ENCODE assay signal across 12 mouse cellular contexts in the genomic region with DNA sequence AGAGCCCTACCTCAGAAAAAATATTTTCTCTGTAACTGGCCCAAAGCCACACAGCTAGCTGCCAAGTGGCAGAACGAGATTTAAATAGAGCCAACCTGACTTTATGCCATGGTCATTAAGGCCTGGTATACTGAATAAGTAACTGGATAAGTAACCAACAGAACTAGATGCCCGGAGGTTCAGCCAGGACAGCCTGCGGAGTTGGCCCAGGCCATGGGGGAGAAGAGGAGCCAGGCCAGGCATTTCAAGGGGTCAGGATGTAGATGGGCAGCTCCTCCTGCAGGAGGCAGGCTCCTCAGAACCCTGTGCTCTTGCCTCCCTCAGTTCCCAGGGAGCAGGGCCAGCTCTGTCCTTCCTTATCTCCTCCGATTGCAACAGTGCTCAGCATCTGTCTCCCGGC. TPM values are rescaled to one million over a fixed set of nuclear protein-coding genes. Genes with fewer than 3 reads are reported as not detected.
DNase-seq lines count a peak whose midpoint lies in the region; ATAC-seq and TF ChIP-seq lines count a peak whose summit lies in the region.
"Had no signal": no experiment of that assay in that cellular context is flagged by ENCODE, and none has a peak within 500 bp of the region (broad histone marks: within the 10 kb centered on the region; RNA-seq: fewer than 3 reads in every experiment).

No protein-coding gene starts in this region.

- no peaks in the 10 kb centered on the region for H3K36me3 ChIP-seq in kidney, adult 2 months (ENCODE audit: control insufficient read depth, insufficient read depth, low read length)
- no peaks in the 10 kb centered on the region for H3K36me3 ChIP-seq in kidney, embryonic 15.5 days
- H3K36me3 ChIP-seq: midbrain, embryonic 12.5 days; neural tube, embryonic 15.5 days had no signal

- no peak overlapping the region for H3K4me3 ChIP-seq in kidney, adult 2 months (ENCODE audit: insufficient read depth, low read depth, low read length)
- H3K4me3 ChIP-seq in kidney, embryonic 15.5 days (replicated peaks), result no peak overlapping the region
- H3K4me3 ChIP-seq in gastrocnemius, adult 2 months, result no peak overlapping the region
- H3K4me3 ChIP-seq: midbrain, embryonic 12.5 days; neural tube, embryonic 15.5 days had no signal

- DNase-seq in cerebellum, postnatal 14 days, result peak; percentile 61 to 68
- no peak for DNase-seq in cerebellum, postnatal 4 days (ENCODE audit: low spot score in 2 of 2)
- DNase-seq in kidney, adult 2 months, result peak; percentile 86
- DNase-seq in gastrocnemius, adult 2 months, result peak; percentile 85
- no peak for DNase-seq in thymus, adult 18-20 months
- no peak for DNase-seq in embryo, embryonic 10 days (ENCODE audit: low spot score)
- DNase-seq: lung, adult 2 months; thymus, postnatal 36 days had no signal

- peaks cover 11% of the 10 kb centered on the region for H3K4me1 ChIP-seq in kidney, adult 2 months (ENCODE audit: control insufficient read depth, insufficient read depth, low read length)
- no peaks in the 10 kb centered on the region for H3K4me1 ChIP-seq in kidney, embryonic 15.5 days
- H3K4me1 ChIP-seq: neural tube, embryonic 15.5 days had no signal

- H3K27me3 ChIP-seq in kidney, adult 2 months (replicated peaks; ENCODE audit: control insufficient read depth, insufficient read depth, low read length), result no peaks in the 10 kb centered on the region
- 0 out of 2 replicates have a peak, but pooled peaks cover 10% of the 10 kb centered on the region for H3K27me3 ChIP-seq in kidney, embryonic 15.5 days
- H3K27me3 ChIP-seq: midbrain, embryonic 12.5 days; neural tube, embryonic 15.5 days had no signal

- TF ChIP-seq CTCF in kidney, adult 2 months (conservative IDR thresholded peaks at IDR 0.05; ENCODE audit: insufficient read depth, insufficient read length, low read depth, low read length), result peak; percentile 54; the same call in 1 of the 2 replicates
- TF ChIP-seq CTCF in gastrocnemius, adult 2 months (IDR thresholded peaks at IDR 0.05), result peak; percentile 58

- H3K27ac ChIP-seq in kidney, adult 2 months (ENCODE audit: insufficient read depth, low read depth, low read length), result peak overlapping the region; percentile 53
- no peak overlapping the region for H3K27ac ChIP-seq in kidney, embryonic 15.5 days
- peak overlapping the region; percentile 51 for H3K27ac ChIP-seq in gastrocnemius, adult 2 months
- H3K27ac ChIP-seq: midbrain, embryonic 12.5 days; neural tube, embryonic 15.5 days had no signal

- TF ChIP-seq POLR2A in kidney, adult 2 months (IDR thresholded peaks at IDR 0.05; ENCODE audit: low read depth, low read length), result no peak

- ATAC-seq in kidney, embryonic 15.5 days (replicated peaks; ENCODE audit: low FRiP score), result no peak
- ATAC-seq in megakaryocyte progenitor cell, adult 5-6 weeks (replicated peaks; ENCODE audit: poor library complexity), result peak; percentile 46; the same call in 1 of the 2 replicates

- no peaks in the 10 kb centered on the region for H3K9me3 ChIP-seq in kidney, embryonic 15.5 days (replicated peaks)
- H3K9me3 ChIP-seq: midbrain, embryonic 12.5 days; neural tube, embryonic 15.5 days had no signal

- WGBS in kidney, adult 2 months, result 45% methylated on average over 5 of the region's 5 CpGs
- 87% methylated on average over 5 of the region's 5 CpGs for WGBS in kidney, embryonic 15.5 days

- no peak overlapping the region for H3K9ac ChIP-seq in kidney, embryonic 15.5 days
- H3K9ac ChIP-seq: midbrain, embryonic 12.5 days; neural tube, embryonic 15.5 days had no signal

- intact Hi-C loops in gastrocnemius, adult 2 months (cut with DNase I), result no loop called here

- no peak overlapping the region for H3K4me2 ChIP-seq in kidney, embryonic 15.5 days
- H3K4me2 ChIP-seq: midbrain, embryonic 12.5 days; neural tube, embryonic 15.5 days had no signal

RNA-seq across cellular contexts. Expression of a gene that starts 6.4 kb away (rescaled TPM):
- 37.7 and 52.4 TPM in 2 replicates for polyA plus RNA-seq in kidney, adult 2 months (2012; rRNA removed)
- polyA plus RNA-seq in kidney, embryonic 15.5 days (2015; fragmentation: Nextera tagmentation; extraction: Ambion mirVana), result 16.7 and 18.4 TPM in 2 replicates
- total RNA-seq in gastrocnemius, adult 2 months (2021), result 1 to 10 TPM in 1 of 2 experiments, under 1 TPM in 1; 0.71 to 1.1 TPM
- total RNA-seq in megakaryocyte progenitor cell, adult 5-6 weeks (2015), result 1.2 and 2.2 TPM in 2 replicates
- 3.3 and 8.0 TPM in 2 replicates for total RNA-seq in megakaryocyte progenitor cell, adult 5-6 weeks (2017)

RNA-seq across cellular contexts. Expression of a gene that starts 15.3 kb away (rescaled TPM):
- 427 and 463 TPM in 2 replicates for polyA plus RNA-seq in kidney, adult 2 months (2012; rRNA removed)
- polyA plus RNA-seq in kidney, embryonic 15.5 days (2015; fragmentation: Nextera tagmentation; extraction: Ambion mirVana), result 99.2 and 138 TPM in 2 replicates
- 1 to 10 TPM; 3.2 to 7.4 TPM for total RNA-seq in gastrocnemius, adult 2 months (2021)
- 88.7 and 123 TPM in 2 replicates for total RNA-seq in megakaryocyte progenitor cell, adult 5-6 weeks (2015)
- total RNA-seq in megakaryocyte progenitor cell, adult 5-6 weeks (2017), result 101 and 127 TPM in 2 replicates

RNA-seq across cellular contexts. Expression of a gene that starts 54.5 kb away (rescaled TPM):
- 121 and 135 TPM in 2 replicates for polyA plus RNA-seq in kidney, adult 2 months (2012; rRNA removed)
- 148 and 167 TPM in 2 replicates for polyA plus RNA-seq in kidney, embryonic 15.5 days (2015; fragmentation: Nextera tagmentation; extraction: Ambion mirVana)
- total RNA-seq in gastrocnemius, adult 2 months (2021), result 10 to 100 TPM; 56.9 to 73.9 TPM
- total RNA-seq in megakaryocyte progenitor cell, adult 5-6 weeks (2015), result 71.9 and 73.0 TPM in 2 replicates
- 43.7 and 80.3 TPM in 2 replicates for total RNA-seq in megakaryocyte progenitor cell, adult 5-6 weeks (2017)

RNA-seq across cellular contexts. Expression of a gene that starts 55.0 kb away (rescaled TPM):
- 49.7 and 53.6 TPM in 2 replicates for polyA plus RNA-seq in kidney, adult 2 months (2012; rRNA removed)
- polyA plus RNA-seq in kidney, embryonic 15.5 days (2015; fragmentation: Nextera tagmentation; extraction: Ambion mirVana), result 0.99 and 7.4 TPM in 2 replicates
- total RNA-seq in gastrocnemius, adult 2 months (2021), result 10 to 100 TPM in 1 of 2 experiments, 1 to 10 TPM in 1; 6.1 to 15.0 TPM
- 18.6 and 18.7 TPM in 2 replicates for total RNA-seq in megakaryocyte progenitor cell, adult 5-6 weeks (2015)
- 14.7 TPM in 1 of 2 replicates, not detected in the other for total RNA-seq in megakaryocyte progenitor cell, adult 5-6 weeks (2017)
- polyA plus RNA-seq: midbrain, embryonic 12.5 days; neural tube, embryonic 15.5 days had no signal

Comparison
In these comparisons a context has a peak if more than half of its experiments do, and no peak if none do; other contexts are left out.
1. DNase-seq: peak in cerebellum, postnatal 14 days (2 of 2), kidney, adult 2 months (single experiment) and gastrocnemius, adult 2 months (single experiment); none in cerebellum, postnatal 4 days (0 of 2), thymus, adult 18-20 months (0 of 2) and embryo, embryonic 10 days (single experiment).
2. RNA of a gene that starts 15.3 kb away (total RNA-seq): 88.7 to 127 TPM in megakaryocyte progenitor cell, adult 5-6 weeks; 3.2 to 7.4 TPM in gastrocnemius, adult 2 months; every median in the first group is over 10 times any median in the second.